Mouse (Mus musculus) spleen, postnatal 4 days (tissue): ENCODE measurements around the gene Rbm19.

Experiments
- DNase-seq, 2 experiments: peaks; one replicate each; pipeline ENCODE4 v3.0.0; 2022; ENCODE audit warnings: low spot score in 2 of 2

The Rbm19 gene

DNA sequence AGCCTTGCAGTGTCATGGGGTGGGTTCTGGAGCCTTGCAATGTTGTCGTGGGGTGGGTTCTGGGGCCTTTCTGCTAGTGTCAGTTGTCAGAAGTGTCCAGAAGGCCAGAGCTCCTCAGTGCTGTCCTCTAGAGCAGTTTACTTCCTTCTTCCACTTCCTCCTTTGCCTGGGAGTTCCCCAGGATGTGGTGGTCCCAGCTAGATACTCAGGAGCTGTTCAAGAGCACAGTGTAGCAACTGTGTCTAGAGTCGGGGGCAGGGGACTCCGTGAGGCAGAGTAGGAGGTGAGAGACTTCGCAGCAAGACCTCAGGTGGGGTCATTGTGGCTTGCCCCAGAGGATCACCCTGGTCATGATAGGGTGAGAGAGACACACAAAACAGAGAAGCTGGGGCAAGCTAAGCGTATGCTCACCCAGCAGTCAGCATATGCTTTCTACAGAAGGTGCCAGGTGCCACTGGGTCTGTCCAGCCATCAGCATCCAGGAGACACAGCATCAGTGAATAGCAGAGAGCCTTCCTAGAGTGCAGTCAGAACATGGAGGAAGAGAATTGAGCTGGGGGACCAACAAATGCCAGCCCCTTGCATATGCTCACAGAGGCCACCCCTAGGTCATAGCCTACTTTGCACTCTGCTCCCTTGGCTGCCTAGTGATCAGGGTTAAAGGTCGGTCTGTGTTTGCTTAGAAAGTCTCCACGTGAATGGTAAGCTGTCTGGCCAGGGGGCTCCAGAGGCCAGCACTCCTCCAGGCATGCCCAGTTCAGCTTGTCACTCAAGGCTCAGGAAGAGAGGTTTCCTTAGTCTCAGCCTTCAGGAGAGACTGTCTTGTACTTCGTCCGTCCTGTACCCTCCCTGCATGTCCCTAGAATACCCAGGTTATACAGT is 49.0 kb downstream of the Rbm19 start:
- no peak for DNase-seq

DNA sequence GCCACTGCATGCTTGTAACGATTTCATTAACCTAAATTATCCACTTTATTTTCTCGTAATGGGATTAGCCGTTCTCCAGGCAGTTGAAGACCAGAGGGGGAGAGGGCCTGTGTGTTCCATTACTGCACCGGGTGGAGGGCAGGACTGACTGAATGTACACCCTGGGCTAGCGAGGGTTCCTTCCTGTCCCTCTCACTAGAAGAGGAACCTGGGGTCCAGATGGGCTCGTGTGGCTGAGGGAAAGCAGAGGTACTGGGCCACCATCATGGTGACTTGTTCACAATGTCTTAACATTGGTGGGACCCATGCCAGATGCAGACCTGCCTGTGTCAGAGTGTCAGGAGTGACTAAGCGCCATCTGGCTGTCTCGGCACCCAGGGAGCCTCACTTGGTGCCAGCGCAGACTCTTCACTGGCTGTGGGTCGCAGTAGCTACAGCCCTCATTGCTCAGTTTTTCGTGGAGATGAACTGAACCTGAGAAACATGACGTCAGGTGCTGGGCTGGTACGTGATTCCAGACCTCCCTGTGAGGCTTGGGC is 51.6 kb downstream of the Rbm19 start:
- no peak for DNase-seq

DNA sequence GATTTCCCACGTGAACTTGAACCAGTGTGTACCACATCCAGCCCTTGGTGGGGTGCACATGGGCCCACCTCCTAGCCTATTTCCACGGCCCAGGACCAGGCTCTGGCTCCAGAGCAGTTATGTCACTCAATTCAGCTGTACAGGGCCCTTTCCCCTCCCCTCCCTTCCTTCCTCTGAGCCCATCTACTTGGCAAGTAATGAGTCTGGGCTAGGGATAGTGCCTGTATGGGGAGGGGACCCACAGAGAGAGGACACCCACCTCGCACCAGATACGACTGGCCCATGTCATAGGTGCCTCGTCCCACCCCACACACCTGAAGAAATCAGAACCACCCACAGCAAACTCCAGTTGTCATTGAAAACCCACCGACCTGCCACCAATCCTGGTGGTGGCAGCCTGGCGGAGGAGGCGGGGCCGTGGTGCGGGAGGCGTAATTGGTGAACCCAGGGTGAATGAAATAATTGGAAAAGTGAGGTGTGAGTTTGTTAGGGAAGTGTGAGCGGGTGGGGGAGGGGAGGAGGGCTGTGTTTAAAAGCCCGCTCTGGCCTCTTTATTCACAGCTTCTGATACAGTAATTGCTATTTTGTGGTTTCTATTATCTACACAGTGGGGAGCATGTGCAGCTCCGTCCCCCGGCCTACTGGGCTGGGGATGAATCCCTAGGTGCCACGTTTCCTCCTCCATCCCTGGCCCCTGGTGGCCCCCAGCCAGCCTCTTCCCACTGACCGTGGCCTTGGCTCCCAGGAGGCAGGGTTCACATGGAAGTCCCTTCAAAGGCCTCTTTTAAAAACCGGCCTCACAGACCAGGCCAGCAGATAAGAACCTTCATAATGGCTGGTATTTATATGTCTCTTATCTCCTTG is 55.8 kb downstream of the Rbm19 start:
- no peak for DNase-seq

DNA sequence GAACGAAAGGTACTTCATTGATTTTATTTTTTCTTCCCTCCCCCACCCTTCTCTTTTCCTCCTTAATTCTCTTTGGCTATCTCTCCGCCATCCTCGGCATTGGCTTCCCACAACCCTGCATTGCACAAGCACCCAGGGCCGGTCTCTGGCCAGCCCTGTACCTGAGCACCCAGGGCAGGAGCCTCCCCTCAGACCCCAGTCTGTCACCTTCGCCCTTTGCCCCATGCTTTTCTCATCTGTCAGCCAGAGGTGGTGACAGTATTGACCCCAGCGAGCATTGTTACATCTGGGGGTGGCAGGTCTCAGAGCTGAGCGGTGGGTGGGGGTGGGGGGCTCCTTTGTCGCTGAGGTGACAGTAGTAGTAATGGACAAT is 56.5 kb downstream of the Rbm19 start:
- no peak for DNase-seq

DNA sequence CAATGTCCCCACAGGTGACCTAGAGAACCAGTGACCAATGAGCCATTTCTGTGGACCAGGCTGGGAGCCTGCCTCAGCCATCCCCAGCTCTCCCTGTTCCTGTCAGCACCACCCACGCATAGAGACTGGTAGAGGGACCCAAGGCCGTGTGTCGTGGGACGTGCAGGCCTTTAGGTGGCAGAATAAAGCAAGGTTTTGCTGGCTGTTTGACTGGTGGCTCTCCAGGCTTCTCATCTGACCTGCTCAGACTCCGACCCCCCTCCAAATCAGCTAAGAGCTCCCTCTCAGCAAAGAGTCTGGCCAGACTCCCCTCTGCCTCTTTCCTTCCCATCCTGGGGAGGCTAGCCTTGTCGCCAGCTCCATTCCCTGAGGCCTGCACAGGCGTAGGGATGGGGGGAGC is 58.1 kb downstream of the Rbm19 start:
- no peak for DNase-seq

DNA sequence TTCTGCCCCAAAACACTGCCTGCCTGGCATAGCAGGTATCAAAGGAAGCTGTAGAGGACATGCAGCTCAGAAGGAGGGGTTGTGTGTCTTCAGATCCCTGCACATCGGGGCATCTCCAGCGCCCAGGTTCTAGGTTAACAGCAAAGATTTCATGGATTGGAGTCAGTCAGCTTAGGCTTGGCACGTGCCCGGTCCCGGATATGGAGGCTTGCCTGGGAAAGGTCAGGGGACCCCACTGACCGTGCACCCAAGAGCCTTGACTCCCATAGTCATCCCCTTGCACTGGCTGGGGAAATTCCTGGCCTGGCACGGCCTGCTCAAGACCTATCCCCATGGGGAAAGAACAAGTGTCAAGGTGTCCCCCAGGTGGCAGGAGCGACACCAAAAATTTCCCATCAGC is 59.0 kb downstream of the Rbm19 start:
- DNase-seq, result no peak

DNA sequence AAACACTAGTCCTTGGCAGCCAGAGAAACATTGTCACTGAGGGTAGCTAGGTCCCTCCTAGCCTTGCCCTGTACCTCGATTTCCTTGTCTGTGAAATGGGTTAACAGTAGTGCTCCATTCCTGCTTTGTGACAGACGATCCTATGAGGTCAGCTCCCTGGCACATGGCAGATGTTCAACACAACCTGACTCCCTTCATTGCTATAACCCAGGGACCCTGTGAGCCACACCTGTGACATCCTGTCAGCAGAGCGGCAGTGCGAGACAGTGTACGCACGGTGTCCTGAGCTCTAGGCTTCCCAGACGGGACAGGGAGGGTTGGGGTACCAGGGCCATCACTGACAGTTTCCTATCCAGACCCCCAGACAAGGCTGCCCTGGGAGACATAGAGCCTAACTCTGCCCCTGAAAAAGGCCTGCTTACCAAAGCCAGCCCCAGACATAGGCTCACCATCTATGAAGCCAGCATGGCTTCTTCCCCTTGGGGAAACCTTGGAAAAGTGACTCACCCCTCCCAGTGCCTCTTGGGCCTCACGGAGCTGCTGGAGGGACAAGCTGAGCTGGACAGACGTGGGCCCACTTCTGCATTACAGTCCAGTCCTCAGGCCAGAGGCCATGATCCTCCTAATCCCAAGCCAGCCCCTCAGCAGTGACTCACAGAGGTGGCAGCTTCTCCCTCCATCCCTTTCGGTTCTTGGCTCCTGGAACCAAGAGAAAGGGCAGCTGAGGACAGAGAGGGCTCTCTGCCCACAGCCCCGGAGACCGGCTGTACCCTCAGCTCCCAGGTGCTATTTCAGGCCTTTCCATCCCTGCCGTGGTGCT is 60.2 kb downstream of the Rbm19 start:
- no peak for DNase-seq

DNA sequence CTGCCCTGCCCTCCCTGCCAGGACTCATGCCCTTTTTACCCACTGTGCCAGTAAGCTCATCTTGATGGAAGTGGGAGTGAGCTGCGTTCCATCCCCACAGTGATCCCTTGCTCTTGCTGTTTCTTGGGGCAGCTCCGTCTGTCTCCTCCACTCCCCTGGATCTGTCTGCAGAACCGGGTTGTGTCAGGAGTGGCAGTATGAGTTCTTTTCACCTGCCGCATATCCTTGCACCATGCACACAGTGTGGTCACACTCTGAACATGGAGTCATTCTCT is 60.7 kb downstream of the Rbm19 start:
- no peak for DNase-seq

DNA sequence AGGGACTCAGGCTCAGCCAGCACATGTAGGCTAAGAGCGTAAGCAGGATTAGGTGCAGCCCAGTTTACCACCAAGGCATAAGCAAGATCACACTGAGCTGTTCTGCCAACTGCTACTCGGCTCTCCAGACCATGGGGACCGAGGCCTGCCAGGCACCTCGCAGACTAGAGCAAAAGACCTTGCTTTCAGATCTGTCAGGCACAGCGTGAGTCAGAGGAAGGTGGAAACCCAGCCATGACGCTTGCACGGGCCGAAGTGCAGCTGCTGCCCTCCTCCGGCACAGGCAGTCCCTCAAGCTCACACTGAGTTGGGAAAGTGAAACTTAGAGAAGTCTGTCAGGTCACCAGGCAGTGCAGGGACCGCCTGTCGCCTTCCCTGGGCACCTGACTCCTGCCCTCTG is 63.8 kb downstream of the Rbm19 start:
- no peak for DNase-seq

DNA sequence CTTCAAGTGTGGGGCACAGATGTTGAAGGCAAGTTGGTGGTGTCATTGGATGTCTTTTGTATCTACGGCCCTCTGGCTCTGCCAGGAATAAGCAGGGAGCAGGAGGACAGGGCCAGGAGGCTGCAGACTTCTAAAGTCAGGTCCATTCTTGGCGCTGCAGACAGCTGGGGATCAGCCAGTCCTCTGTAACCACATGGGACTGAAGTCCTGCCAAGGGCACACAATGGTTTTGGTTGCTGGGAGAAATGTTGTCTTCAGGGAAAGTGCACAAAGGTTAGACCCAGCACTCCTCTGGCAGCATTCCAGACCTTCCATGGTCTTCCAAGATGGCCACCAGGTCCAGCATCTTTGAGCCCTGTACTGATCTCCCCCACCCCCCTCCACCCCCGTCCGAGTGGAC is 65.1 kb downstream of the Rbm19 start:
- no peak for DNase-seq

DNA sequence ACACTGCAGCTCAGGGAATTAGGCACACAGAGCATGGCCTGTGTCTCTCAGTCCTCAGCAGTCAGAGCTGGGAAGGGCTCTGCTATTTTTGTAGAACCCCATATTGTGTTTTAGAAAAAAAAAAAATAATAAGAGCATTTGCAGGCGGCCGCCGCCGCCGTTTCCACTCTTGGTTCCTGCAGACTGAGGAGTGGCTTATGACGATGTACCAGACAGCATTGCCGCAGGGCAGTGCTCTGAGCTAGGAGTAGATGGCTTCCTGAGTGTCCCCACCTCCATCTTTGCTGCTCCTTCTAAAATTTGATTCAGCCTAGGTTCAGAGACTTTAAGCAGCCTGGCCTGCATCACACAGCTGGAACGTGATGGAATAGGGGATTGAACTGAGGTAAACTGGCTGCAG is 67.1 kb downstream of the Rbm19 start:
- DNase-seq, result no peak

DNA sequence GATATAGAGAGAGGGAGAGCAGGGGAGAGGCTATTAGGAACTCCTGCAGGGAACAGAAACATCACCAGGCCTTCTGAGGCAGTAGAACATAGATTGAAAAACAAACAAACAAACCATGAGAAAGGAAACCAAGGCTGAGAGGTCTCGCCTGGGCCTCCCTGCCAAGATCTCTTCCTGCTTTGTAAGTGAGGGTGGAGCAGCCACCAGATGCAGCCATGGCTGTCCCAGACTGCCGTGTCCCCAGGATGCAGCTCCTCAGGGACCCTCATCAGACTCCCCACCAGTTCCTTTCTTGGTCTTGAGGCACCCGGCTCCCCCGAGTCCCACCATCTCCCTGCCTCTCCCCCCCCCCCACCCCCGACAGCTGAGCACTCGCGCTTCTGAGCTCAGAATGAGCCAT is 67.5 kb downstream of the Rbm19 start:
- no peak for DNase-seq

DNA sequence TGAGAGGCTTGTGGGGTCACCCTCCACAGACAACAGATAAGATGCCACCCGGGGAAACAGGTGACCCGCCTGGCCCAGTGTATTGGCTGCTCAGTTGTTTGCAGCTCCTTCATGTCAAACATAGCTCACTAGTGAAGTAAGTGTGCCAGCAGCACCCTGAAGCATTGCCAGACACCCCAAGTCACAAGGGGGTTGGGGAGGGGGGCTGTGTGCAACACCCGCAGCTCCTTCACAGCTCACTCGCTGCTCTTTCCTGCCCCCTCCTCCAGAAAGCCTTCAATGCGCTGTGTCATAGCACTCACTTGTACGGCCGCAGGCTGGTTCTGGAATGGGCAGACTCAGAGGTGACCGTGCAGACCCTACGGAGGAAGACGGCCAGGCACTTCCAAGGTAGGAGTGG is 69.7 kb downstream of the Rbm19 start:
- DNase-seq, result no peak

DNA sequence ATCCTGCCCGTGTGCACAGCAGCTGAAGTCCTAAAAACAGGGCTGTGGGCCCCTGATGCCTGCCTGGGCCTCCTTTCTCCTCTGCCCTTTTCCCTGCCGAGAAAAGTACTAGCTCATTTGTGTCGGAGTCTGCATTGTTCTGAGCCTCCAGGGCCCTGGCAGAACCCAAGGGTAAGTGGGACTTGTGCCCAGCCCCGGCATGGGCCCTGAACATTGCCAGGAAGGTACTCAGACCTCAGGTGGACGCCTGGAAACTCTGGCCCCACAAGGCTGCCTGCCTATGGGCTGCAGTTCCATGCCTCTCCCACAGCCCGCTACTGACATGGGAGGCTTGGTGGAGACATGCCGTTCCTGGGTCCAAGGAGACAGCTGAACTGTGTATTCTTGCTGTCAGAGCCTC is 72.3 kb downstream of the Rbm19 start:
- no peak for DNase-seq

DNA sequence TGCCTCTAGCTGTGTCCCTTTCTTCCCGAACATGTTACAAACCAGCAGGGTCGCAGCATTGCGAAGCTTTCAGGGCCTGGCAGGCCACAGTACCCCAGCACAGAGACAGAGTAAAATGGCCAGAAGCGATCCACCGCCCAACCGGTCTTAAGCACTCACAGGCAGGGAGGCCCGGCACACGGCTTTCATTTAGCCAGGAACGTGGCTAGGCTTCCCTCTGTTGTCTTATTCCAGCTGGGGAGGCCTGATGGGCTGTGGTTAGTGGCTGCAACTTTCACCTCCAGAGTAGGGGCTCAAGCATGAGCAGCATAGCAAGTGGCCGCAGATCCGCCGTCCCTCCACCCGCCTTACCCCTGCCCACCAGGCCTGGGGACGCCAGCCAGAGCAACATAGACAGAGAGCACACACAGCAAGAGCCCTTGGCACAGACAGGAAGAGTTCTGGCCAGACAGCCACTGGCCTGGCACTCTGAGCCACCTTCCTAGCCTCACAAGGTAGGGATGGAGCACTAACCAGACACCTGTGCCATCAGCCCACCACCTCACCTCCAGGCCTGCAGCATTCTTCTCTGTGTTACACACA is 73.8 kb downstream of the Rbm19 start:
- no peak for DNase-seq

DNA sequence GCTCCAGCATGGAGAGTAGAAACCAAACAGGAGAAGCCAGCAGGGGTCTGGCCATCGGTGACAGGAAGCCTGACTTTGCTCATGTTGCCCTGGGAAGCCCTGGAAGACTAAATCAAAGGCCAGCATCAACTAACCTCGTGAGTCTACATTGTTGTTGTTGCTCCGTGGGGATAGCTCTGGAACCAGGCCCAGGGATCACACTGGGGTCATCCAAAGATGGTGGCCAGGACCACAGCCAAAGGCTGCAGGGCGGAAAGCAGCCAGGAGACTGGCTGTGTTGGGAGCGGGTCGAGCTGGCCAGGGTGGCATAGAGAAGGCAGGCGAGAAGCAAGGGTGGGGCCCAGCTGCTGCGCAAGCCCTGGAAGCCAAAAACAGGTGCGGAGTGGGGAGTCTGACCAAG is 75.4 kb downstream of the Rbm19 start:
- no peak for DNase-seq

DNA sequence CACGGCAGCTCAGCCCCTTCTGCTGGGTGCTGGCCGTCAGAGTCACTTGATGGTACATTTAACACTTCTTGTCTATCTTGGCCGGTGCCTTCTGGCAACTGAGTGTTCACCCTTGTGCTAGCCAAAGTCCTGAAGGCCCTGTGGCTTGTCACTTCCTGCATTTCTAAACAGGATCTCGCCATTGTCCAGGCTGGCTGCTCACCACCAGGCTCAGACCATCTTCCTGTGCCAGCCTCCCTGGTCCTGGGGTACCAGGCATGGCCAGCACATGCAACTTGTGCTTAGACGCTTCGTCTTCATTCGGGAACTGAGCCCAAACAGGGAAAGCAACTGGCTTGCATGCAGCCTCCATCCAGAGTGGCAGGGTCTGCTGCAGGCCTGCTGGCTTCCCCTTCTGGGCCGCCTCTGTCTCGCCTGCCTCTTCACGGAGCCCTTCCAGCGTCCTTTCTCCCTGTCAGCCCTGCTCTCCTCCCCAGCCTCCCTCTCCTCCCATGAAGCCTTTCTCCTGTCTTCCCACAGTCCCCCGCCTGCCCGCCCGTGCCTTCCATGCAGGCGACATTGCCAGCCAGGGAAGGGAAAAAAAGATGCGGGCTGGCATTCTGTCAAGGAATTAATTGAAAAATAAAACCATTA is 78.2 kb downstream of the Rbm19 start:
- DNase-seq, result no peak

DNA sequence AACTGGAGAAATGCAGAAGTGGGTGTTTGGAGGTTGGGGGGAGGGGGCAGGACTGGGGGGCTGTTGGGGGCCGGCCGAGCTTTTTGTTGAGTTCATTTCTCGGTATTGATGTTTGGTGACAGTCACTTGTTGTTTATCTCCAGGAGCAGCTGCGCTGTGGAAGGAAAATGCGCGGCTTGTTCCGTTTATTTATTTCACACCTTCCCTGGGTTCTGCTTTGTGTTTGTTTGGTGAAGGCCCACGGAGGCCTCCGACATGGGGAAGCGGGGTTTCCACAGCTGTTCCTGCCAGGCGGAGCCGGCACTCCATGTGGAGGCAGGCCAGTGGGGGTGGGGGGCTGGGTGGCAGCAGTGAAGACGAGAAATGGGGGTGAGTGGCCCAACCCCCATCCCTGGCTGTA is 78.7 kb downstream of the Rbm19 start:
- DNase-seq, result no peak

DNA sequence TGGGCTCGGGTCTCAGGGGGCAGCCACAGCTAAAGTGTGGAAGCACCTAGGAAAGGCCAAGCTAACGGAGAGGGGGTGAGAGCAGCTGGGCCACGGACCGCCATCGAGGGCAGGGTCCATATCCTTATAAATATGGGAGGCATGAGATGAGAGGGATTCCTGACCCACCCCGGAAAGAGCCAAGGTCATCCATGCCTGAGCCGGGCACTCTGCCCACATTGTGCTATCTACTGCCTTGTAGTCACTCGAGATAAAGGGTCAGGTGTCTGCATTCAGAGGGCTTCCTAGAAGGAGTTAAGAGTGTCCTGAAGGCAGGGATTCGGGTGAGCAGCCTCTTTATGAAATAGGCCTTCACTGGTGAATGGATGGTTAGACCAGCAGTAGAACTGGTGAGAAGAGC is 80.6 kb downstream of the Rbm19 start:
- no peak for DNase-seq

DNA sequence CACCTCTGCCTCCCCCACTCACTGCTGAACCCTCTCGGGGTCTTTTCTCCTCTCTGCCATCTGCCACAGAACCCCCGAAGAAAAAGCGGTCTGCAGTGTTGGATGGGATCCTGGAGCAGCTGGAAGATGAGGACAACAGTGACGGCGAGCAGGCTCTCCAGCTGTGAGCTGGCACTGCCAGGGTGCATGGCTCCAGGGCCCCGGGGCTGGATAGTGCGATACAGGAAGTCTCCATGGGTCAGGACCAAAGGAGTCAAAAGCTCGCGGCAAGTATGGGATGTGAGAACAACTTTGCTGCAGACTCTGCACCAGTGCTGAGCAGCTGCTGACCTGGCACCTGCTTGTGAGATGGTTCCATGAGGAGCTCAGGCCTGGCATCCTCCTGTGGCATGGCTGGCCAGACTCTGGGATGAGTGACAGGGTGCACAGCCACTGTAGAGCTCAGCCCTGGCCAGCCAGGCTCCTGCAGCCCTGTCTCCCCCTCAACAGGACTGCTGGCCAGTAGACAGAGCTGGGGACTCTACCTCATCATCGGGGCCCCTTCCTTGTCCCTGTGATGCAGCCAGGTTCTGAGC is 81.6 kb downstream of the Rbm19 start:
- DNase-seq, result no peak

DNA sequence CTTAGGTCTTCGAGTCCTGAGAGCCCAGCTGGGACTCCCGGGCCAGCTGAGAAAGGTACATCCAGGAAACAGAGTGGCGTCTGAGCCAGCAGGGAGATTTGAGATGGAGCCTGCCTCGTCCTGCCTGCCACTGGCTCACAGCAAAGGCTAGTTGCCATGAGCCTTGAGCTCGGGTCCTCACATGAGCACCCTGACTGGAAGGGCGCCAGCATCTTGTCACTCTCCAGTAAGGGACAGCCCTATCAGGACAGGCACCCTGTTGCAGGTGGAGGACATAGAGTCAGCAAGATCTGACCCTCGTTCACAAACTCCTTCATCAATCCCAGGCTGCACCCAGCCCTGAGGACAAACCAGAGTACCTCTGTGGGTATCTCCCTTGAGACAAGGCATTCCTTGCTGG is 83.6 kb downstream of the Rbm19 start:
- DNase-seq, result no peak
